Mouse (Mus musculus) 3T3-L1 (cell line): ENCODE measurements at regions not wholly inside any gene's neighbourhood (a gene's known extent, or its start where the extent isn't known, plus 50 kb on each side); places are given as distances from the start of the nearest gene placed in this dataset.

Experiments
- DNase-seq: peaks from one replicate; pipeline ENCODE4 v3.0.0-alpha.2; 2015; ENCODE audit warnings: low read depth, low spot score

DNA sequence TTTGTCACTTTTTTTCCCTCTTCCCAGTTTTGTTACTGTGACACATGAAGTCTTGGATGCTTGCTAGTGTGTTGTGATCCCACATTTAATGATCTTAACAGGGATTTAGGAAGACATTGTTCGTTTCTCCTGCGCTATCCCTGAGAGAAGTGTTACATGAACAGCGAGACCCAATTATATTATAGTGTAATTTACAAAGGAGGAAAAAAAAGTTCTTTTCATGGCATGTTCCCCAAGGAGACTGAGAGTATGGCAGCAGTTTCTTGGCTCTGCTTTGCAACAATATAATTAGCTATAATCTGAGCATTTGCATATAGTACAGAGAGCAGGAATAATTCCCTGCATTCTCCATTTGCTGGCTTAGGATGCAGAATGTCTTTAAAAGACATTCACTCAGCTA lies 168.6 kb downstream of the Insc start:
- DNase-seq = no peak

DNA sequence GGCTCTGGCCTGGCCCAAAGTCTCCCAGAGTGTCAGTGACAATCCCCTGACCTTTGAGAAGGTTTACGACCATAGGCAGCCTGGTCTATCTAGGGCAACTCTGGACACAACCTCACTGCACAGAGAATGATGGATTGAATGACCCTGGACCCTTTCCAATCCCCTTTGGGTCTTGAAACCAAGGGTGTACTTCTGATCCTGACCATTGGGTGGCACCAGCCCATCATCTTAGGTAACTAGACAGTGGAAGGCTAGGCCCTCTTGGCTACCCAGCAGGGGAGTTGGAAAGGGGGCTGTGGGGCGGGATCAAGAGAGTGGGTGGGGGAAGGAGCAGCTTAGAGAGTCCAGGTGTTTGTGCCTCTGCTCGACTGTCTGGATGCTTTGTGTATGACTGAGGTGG lies 178.7 kb downstream of the Insc start:
- DNase-seq = peak; percentile 38

DNA sequence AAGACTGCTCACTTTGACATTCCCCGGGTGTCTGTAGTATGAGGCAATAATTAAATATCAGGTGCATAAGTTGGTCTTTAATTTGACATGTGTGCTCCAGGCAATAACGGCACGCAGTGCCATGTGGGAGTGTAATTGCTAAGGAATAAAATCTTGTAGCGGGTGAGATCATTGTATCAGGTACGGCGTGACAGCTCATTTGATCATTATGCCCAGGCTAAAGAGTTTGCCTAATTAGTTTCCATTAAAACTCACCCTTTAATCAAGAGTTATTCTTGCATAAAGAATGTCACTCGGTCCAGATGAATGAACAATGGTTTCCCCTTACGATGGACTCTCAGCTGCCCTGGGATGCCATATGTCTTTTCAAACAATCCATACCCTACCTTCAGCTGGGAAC lies 190.4 kb downstream of the Insc start:
- no peak for DNase-seq

DNA sequence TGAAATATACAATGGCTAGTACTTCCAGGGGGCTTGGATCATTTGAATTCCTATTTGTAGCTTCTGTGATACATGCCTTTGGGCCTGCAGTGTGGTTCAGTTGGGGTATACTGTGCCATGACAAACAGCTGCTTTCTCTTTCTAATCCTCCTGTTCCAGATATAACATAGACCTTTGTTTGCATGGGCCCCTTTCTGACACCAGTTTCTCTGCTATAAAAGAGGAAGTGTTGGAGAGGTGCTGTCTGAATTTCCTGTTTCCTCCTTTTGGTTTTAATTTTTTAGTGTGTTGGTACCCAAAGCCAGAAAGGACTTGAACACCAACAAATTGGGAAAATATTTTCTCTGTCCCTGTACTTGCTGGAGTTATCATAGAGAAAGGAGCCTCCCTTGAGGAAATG lies 207.3 kb downstream of the Insc start:
- no peak for DNase-seq

DNA sequence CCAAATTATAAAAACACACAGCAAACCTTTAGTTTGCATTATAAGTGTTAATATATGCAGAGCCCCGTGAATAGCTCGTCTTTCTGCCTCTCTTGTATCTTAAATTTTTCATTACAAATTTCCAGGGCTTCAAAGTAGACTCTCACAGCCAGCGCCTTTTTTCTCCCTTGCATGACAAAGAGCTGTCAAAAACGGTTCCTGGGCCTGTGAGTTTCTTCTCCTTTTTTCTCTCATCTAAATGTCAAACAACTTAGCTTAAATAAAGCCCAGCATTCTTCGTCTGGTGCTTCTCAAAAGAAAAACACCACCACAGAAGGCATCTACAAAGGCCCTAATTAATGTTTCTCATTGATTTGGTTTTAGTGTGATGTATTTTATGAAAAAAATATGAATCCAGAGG lies 219.7 kb downstream of the Insc start:
- no peak for DNase-seq

DNA sequence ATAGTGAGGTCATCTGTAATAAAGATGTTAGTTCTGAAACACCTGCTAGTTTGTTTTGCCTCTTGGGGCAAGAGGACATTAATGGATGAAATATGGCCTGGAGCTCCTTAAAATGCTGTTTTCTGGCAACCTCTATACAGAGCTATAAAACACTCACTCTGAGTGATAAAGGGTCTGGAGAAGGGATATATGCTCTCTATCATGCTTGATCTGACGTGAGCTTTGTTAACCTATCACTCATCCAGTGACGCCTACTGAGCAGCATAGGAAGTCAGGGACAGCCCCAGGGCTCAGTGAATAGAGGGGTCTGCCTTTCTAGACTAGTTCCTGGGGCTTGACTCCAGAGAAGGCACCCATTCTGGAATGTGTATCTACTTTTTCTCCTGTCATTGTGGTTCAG lies 222.4 kb downstream of the Insc start:
- no peak for DNase-seq

DNA sequence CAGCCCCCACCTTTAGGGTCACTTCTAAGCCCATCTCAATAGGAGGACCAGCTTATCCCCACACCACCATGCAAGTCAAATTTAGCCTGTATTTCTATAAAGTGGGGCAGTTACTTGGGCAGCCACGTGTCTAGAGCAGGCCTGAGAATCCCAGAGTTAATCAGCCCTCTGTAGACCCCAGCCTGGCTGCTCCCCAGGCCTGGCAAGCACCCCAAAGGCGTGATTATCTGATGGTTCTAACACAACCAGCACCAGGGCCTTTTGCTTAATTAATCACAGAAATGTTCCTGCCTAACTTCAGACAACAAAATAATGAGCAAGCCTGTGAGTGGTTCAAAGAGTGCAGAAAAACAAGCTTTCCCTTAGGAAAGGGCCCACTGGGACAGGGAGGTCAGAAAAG lies 243.0 kb downstream of the Insc start:
- DNase-seq = no peak

DNA sequence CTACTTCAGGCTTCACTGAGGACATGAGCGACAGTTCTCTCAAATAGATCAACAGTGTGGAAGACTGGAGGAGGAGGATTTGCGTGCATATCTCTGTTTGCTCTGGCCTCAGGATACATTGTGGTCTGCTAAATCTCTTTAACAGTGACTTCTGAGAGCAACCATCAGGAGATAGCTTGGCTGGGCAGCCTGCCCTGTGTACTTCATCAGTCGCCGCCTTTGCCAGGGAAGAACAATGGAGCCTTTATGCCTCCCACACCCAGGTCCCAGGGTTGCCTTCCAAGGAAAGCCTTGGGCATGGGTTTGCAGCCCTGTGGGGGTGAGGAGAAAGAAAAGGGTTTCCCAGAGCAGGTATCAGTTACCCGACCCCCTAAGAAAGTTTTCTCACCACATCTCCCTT lies 247.8 kb downstream of the Insc start:
- peak; percentile 6 for DNase-seq

DNA sequence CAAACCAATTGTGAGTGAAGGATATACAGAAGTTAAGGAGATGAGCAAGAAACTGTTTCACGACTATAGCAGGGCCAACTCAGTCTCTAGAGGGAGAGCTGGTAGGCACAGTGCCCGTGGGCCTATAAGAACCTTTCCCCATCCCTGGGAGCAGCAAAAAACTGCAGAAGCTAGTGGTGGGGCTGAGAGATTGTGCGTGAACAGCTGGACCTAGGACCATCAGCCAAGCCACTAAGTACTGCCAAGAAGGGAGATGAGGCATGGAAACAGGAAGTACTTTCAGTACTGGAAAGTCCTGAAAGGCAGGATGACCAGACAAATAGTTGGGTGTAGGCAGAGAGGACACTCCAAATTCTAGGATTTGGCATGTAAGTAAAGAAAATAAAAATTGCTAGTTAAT lies 248.9 kb downstream of the Insc start:
- DNase-seq = no peak

DNA sequence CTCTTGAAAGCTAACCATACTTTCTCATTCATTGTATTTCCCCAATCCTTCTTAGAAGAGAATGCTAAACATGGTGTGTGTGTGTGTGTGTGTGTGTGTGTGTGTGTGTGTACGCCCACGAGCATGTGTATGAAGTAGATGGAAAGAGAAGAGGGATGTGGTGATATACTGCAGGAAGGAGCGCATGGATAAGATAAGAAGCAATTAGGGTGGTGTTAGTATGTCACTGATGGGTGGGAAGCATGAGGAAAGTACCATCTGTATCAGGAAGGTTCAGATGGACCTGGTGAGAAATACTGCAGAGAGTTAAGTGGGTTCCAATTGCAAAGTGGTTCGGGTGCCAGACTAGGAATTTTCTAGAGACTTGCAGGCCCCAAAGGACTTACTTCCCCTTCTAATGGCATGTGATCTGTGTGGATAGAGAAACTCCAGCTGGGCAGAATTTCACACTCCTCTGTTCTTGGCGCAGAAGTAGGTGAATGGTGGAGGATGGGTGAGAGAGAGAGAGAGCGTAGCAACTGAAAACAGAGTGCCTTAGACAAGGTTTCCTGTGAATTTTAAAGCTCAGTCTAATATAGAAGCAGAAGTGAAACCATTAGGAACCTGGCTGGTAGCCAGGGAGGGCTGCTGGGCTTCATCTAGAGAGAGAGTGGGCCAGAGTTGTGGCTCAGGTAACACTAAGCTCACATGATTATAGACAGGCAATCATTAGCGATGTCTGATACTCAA lies 257.5 kb downstream of the Insc start:
- no peak for DNase-seq

DNA sequence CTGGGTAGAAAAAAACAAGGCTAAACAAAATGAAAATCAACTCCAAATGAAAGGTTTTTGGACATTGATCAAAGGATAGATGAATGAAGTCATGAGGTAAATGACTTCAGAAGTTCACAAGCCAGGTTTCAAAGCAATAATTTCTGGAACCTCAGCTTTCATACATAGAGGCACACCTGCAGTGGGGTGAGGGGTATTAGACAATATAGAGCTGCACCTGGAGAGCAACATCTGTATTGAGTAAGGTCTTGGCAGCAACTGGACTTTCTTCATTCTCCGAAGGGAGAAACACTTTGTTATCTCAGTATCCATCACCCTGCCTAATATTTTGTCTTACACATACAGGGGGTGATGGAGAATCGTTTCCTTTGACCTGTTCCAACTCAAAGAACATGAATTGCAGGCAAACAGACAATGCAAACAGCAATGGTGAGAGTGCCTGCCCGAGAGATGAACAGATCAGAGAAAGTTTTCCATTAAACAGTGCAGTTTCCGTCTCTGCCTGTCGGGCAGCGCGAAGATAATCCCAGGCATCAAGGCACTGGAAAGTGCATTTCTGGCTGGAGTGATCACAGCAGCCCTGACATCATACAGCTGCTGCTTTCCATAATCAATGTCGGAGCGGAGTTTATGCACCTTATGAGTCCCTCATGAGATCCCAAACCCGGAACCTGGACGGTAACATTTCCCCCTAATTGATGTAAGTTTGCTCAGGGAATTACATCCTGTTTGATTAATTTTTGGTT lies 270.9 kb downstream of the Insc start:
- no peak for DNase-seq

DNA sequence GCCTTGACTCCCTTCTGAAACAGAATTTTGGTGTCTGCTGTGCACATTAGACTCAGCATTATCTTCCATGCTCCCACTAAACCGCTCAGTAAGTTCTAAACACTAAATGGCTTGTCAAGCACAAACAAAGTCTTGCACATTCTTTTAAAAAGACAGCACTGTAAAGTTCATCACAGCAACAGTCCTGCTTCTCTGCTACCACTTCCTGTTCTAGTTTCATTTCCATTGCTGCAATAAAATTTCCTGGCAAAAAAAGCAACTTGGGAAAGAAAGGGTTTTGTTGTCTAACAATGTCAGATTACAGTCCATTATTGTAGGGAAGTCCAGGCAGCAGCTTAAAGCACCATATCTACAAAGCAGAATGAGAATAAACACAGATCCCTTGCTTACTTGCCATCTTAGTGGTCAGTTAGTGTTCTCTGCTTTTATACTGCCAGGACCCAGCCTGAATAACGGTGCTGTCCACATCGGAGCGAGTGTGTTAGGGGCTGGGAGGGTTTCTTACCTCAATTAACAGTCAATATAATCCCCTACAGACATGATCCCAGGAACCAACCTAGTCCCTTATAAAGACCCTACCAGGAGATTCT lies 276.0 kb downstream of the Insc start:
- no peak for DNase-seq

DNA sequence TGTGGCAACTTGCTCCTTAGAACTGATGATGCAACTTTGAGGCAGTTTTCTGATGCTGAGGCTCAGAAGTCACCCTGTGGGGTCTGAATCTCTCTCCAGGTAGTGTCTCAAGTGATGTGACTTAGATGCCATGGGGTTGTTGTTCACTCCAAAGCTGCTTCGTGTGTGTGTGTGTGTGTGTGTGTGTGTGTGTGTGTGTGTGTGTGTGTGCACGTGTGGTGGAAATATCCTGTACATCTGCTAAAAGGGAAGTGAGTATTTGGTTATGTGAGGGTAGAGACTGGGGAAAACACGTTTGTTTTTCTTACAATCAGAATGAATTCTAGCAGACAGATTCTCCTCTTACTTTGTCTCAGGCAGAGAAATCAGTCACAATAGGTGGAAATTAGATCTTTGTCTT lies 276.5 kb downstream of the Insc start:
- no peak for DNase-seq

DNA sequence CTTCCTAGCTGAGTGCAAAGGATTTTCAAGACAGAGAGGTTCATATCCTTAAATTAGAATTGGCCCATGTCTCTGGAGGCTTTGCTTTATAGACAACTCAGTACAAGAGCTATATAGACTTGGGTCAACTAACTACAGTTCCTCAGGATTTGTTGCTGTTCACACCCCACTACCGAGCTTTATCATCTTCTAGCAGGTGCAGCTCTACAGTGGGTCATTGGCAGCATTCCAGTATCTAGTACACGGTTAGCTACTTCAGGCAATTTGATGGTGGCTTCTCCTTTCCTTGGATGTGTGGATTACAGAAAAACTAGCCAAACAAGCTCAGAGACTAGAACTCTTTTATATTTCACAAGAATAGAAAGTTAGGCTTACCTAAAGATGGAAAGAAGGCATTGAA lies 282.3 kb downstream of the Insc start:
- DNase-seq = no peak

DNA sequence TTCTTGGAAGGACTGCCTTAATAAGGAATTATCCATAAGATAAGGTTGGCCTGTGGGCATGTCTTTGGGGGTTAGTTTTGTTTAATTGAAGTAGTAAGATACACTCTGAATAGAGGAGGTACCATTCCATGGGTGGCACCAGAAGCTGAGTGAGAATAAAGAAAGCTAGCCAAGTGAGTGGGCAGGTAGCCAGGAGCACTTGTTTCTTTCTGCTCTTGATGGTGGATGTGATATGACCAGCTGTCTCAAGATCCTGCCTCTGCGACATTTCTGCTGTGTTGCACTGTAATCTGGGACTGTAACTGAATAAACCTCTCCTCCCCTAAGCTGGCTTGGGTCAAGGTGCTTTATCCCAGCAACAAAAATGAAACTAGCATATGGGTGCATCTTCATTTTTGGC lies 284.2 kb downstream of the Insc start:
- no peak for DNase-seq

DNA sequence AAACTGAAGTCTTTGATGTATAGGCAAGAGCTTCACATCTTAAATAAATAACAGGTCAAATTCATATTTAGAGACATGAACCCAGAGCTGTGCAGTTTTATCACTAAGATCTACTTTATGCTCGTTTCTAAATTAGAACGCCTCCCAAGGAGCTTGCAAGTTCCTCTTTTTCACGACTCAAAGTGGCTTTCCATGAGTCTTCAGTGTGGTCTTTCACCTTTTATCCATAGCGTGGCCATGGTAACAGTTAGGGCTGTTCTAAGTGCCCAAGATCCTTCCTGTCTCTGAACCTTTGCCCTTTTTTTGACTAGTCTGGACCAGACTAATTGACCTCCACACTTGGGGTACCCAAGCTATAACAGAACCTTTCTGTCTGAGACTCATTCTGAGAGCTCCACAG lies 290.5 kb downstream of the Insc start:
- no peak for DNase-seq

DNA sequence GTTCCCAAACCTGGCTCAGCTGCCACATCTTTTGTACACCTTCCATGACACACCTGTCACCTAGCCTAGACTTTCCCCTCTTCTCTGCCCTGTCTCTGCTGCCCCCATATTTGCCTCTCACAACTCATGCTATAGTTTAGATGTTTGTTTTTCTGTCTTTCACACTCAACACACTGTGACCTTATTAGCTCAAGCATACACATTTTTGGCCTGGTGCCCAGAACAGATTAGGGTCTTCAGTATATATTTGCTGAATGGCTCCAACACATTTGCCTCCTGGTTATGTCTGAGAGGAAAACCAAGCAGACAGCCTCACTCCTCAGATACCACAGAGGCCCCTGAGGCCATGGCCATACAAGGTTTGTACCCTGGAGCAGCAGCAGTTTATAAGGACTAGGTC lies 312.0 kb downstream of the Insc start:
- no peak for DNase-seq

DNA sequence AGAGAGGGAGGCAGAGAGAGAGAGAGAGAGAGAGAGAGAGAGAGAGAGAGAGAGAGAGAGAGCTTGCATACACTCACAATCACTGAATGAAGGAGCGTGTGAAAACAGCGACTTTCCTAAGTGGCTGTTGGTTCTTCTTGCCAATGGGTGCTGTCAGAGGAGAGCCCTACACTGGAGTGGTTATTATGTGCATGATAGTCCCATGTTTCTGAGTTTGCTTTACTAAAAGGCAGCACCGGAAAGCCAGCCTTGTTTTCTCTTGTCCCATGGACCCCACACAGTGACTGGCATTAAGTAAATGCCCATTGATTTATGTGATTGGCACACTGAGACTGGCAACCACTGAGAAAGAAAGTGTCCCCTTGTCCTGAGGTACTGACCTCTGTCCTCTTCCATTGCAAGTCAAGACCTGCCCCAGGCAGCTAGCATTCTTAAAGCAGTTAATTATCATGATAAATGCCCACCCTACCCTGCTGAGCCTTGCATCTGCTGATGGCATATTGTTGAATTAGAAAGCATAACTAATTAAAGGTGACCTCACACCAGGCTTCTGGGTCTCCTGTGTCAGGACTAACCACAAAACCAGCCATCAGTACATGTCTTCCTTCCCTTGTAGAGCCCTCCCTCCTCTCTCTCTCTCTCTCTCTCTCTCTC lies 313.6 kb downstream of the Insc start:
- DNase-seq = no peak

DNA sequence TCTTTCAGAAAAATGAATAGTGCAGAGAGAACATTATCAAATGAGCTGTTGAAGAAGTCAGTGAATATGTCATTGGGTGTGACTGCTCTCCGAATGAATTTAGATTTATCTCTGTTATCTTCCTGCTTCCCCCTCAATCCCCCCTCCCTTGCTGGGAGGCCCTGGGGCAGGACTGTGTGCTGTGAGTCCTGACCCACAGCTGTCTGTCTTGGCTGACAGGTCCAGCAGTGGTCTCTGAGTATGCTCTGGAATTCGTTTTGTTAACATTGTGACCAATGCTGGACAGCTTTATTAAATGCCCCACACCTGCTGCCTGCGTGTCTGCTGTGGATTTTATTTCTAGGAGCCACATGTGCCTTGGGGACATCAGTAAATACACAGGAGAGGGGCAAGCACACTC lies 314.2 kb downstream of the Insc start:
- no peak for DNase-seq

DNA sequence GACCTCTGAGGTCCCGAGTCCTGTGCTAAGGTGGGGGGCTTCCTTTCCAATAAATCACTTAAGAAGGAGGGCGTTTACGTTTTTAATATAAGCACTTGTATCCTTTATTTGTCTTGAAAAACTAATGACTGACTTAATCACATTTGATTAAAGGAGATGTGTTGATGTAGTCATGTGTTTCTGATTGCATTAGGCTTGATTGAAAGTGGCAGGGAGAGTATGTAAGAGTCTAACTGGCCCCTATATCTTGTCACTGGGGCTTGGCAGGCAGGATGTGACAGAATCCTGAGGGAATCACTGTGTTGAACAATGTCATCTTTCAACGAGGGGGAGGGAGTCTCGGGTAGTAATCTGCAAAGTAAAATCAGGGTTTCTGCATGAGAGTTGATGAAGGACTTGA lies 316.7 kb downstream of the Insc start:
- no peak for DNase-seq

DNA sequence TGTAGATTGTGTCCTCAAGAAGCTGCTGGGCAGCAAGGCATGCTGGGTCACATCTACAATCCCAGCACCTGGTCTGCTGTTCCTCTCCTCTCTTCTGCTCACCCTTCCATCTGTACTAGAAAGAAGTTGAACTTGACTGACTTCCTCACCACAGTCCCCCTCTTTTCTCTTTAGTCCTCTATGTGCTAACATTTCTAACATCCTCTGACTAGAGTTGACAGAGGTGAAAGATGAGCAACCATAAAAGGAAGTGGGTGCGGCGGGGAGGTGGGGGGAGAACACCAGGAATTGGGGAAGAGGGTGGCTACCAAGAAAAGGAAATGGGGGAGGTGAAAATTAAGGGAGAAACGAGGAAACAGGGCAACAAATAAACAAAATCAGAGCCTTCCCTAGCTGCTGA lies 319.3 kb downstream of the Insc start:
- DNase-seq = no peak

DNA sequence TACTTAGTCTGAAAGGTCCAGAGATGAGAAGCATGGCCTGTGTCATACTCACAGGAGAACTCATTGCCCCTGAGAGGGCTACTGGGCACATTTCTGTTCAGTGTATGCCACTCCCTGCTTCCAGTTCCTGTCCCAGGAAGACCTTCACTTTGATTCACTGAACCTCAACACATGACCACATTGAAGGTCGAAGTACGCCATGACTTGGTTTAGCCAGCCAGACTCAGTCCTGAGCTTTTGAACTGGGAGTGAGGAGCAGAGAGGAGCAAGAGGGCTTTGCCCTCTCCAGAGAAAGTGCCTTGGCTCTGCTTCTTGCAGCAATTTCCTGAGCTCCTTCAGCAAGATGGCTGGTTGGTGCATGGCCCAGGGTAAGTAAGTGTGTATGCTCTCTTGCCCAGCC lies 324.1 kb downstream of the Insc start:
- no peak for DNase-seq

DNA sequence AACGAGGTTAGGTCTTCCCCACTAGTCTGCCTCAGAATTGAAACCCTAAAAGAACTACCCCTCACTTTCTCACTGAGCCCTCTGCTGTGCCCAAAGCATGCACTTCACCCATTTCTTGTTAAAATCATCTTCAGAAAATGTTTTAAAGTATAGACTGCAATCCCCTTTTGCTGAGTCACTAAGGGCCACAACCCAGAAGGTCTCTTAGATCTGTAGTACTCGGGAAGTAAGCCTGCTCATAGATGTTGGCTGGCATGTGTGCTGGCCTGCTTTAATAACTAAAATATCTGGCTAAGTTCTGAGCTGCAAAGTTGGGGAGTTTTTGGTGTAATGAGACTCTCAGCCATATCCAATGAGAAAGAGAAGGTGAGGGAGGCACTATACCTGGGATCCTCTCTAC lies 329.9 kb downstream of the Insc start:
- DNase-seq = no peak
